Mouse (Mus musculus) embryonic facial prominence, embryonic 15.5 days (tissue): Measurements from ENCODE around the gene Traf2. TPM values are rescaled to one million over a fixed set of nuclear protein-coding genes. Genes with fewer than 3 reads are reported as not detected.
"Not testable (repeated sequence)": the region's sequence is repeated elsewhere in the genome, so short reads cannot be mapped to it uniquely, and the experiment has no call there.

ENCODE experiments used
- ATAC-seq: fragments of 200-750 bp; cut with Nextera tagmentation; 2 replicates; pipeline ENCODE4 v1.8.0; 2017; ENCODE audit warnings: low read depth, moderate TSS enrichment; ENCODE audit not compliant: insufficient number of reproducible peaks, low FRiP score, low TSS enrichment
- H3K27ac ChIP-seq: fragments of 300-500 bp; sonication (generic); replicated peaks from 2 replicates; pipeline ENCODE4 v1.5.1; 2015; ENCODE audit warnings: mild to moderate bottlenecking, inconsistent platforms
- H3K27me3 ChIP-seq: fragments of 300-500 bp; sonication (generic); 2 replicates; pipeline ENCODE4 v1.6.1; 2015; ENCODE audit warnings: inconsistent platforms
- H3K36me3 ChIP-seq: fragments of 300-500 bp; sonication (generic); 2 replicates; pipeline ENCODE4 v1.6.1; 2015; ENCODE audit warnings: mild to moderate bottlenecking, inconsistent platforms
- H3K4me1 ChIP-seq: fragments of 300-500 bp; sonication (generic); 2 replicates; pipeline ENCODE4 v1.6.1; 2015; ENCODE audit warnings: inconsistent platforms
- H3K4me2 ChIP-seq: fragments of 300-500 bp; sonication (generic); replicated peaks from 2 replicates; pipeline ENCODE4 v1.6.1; 2015; ENCODE audit warnings: mild to moderate bottlenecking, inconsistent platforms
- H3K4me3 ChIP-seq: fragments of 300-500 bp; sonication (generic); replicated peaks from 2 replicates; pipeline ENCODE4 v1.5.1; 2015; ENCODE audit warnings: mild to moderate bottlenecking, inconsistent platforms
- H3K9ac ChIP-seq: fragments of 300-500 bp; sonication (generic); 2 replicates; pipeline ENCODE4 v1.6.1; 2015; ENCODE audit warnings: inconsistent platforms
- H3K9me3 ChIP-seq: fragments of 300-500 bp; sonication (generic); replicated peaks from 2 replicates; pipeline ENCODE4 v1.6.1; 2016; ENCODE audit warnings: inconsistent platforms
- WGBS: fragments of 180-500 bp; shearing (Covaris S2); methylation state at CpG from one replicate; pipeline ENCODE4 v1.1.7; 2015; 5-methylcytosine and 5-hydroxymethylcytosine counted together
- polyA plus RNA-seq: library from polyadenylated mRNA; unstranded; fragments of >200 nt; fragmentation: Nextera tagmentation; extraction: Ambion mirVana; gene quantifications from 2 replicates; pipeline ENCODE4 v1.2.1, GENCODE M21; 2015

The Traf2 gene
- polyA plus RNA-seq, 1 experiment from 2014 or later, result 36.2 TPM

- Histone ChIP-seq H3K27me3 (no peaks in the 10 kb centered on the region), H3K27ac (peak overlapping the region; percentile 84), H3K4me1 (peaks cover 21% of the 10 kb centered on the region), H3K36me3 (peaks cover 30% of the 10 kb centered on the region), H3K9ac (peak overlapping the region; percentile 95), H3K9me3 (no peaks in the 10 kb centered on the region), H3K4me3 (peak overlapping the region; percentile 100), H3K4me2 (peak overlapping the region; percentile 93)
- WGBS, result 0% methylated on average over 24 of the region's 24 CpGs
- peak; percentile 15; the same call in 1 of the 2 replicates for ATAC-seq
Observed at GRCm38 (mm10) chr2:25557964-25558360, 11.2 kb upstream of the Traf2 start.

- Histone ChIP-seq H3K36me3 (peaks cover 24% of the 10 kb centered on the region), H3K4me1 (peaks cover 21% of the 10 kb centered on the region), H3K27ac (peak within 1 kb of the TSS; percentile 84), H3K9me3 (no peaks in the 10 kb centered on the region), H3K4me3 (peak within 1 kb of the TSS; percentile 100), H3K4me2 (peak within 1 kb of the TSS; percentile 93), H3K9ac (peak within 1 kb of the TSS; percentile 95), H3K27me3 (no peaks in the 10 kb centered on the region)
- peak; percentile 97 for ATAC-seq
- WGBS, result under 1% methylated on average over 61 of the region's 61 CpGs
Observed at GRCm38 (mm10) chr2:25557221-25557963, 10.7 kb upstream of the Traf2 start, which contains the start of gene Edf1. TSS of gene Edf1 (plus strand) at chr2:25557847.

GRCm38 (mm10) chr2:25556296-25556695, 9.6 kb upstream of the Traf2 start:
- H3K27ac ChIP-seq, result no peak overlapping the region
- peaks cover 13% of the 10 kb centered on the region for H3K36me3 ChIP-seq
- no peak for ATAC-seq
- H3K4me2 ChIP-seq, result no peak overlapping the region
- peaks cover 21% of the 10 kb centered on the region for H3K4me1 ChIP-seq
- 56% methylated on average over 1 of the region's 1 CpGs for WGBS
- H3K27me3 ChIP-seq, result no peaks in the 10 kb centered on the region
- no peaks in the 10 kb centered on the region for H3K9me3 ChIP-seq
- no peak overlapping the region for H3K4me3 ChIP-seq
- no peak overlapping the region for H3K9ac ChIP-seq

GRCm38 (mm10) chr2:25555479-25555878, 8.7 kb upstream of the Traf2 start:
- not testable (repeated sequence) for H3K9me3 ChIP-seq, H3K4me3 ChIP-seq, H3K27ac ChIP-seq, H3K36me3 ChIP-seq, H3K27me3 ChIP-seq, H3K4me2 ChIP-seq, ATAC-seq, H3K9ac ChIP-seq
- H3K4me1 ChIP-seq, result peaks cover 21% of the 10 kb centered on the region
- WGBS, result 42% methylated on average over 2 of the region's 2 CpGs

- not testable (repeated sequence) for H3K27ac ChIP-seq, H3K36me3 ChIP-seq, ATAC-seq, H3K27me3 ChIP-seq, H3K4me3 ChIP-seq, H3K9me3 ChIP-seq, H3K4me1 ChIP-seq, H3K9ac ChIP-seq, H3K4me2 ChIP-seq
- WGBS, result 81% methylated on average over 4 of the region's 4 CpGs
Observed at GRCm38 (mm10) chr2:25553171-25553786, 6.5 kb upstream of the Traf2 start.

GRCm38 (mm10) chr2:25551186-25551585, 4.4 kb upstream of the Traf2 start:
- no peaks in the 10 kb centered on the region for H3K36me3 ChIP-seq
- no peak overlapping the region for H3K9ac ChIP-seq
- no peaks in the 10 kb centered on the region for H3K4me1 ChIP-seq
- ATAC-seq, result no peak
- H3K9me3 ChIP-seq, result no peaks in the 10 kb centered on the region
- no peak overlapping the region for H3K27ac ChIP-seq
- 35% methylated on average over 5 of the region's 5 CpGs for WGBS
- H3K4me2 ChIP-seq, result no peak overlapping the region
- no peak overlapping the region for H3K4me3 ChIP-seq
- H3K27me3 ChIP-seq, result no peaks in the 10 kb centered on the region

- no peak for ATAC-seq
- peaks cover 10% of the 10 kb centered on the region; the same call in 1 of the 2 replicates for H3K4me1 ChIP-seq
- H3K36me3 ChIP-seq, result no peaks in the 10 kb centered on the region
- WGBS, result 67% methylated on average over 9 of the region's 9 CpGs
- H3K9me3 ChIP-seq, result no peaks in the 10 kb centered on the region
- no peak overlapping the region for H3K4me2 ChIP-seq
- H3K4me3 ChIP-seq, result no peak overlapping the region
- H3K27ac ChIP-seq, result no peak overlapping the region
- no peak overlapping the region for H3K9ac ChIP-seq
- H3K27me3 ChIP-seq, result no peaks in the 10 kb centered on the region
Observed at GRCm38 (mm10) chr2:25549021-25549991, 2.6 kb upstream of the Traf2 start.

- ATAC-seq, result peak; percentile 69
- WGBS, result 8% methylated on average over 43 of the region's 43 CpGs
Observed at GRCm38 (mm10) chr2:25545996-25546810, 537 bp downstream of the Traf2 start.

GRCm38 (mm10) chr2:25541644-25542367, 4.9 kb downstream of the Traf2 start:
- peaks cover 17% of the 10 kb centered on the region for H3K36me3 ChIP-seq
- no peak overlapping the region for H3K4me2 ChIP-seq
- no peak for ATAC-seq
- H3K27me3 ChIP-seq, result no peaks in the 10 kb centered on the region
- peaks cover 10% of the 10 kb centered on the region; the same call in 1 of the 2 replicates for H3K4me1 ChIP-seq
- no peak overlapping the region for H3K27ac ChIP-seq
- no peak overlapping the region for H3K9ac ChIP-seq
- no peak overlapping the region for H3K4me3 ChIP-seq
- H3K9me3 ChIP-seq, result no peaks in the 10 kb centered on the region
- 83% methylated on average over 10 of the region's 10 CpGs for WGBS

More at GRCm38 (mm10) chr2:25545996-25546810, 537 bp downstream of the Traf2 start:
- H3K36me3 ChIP-seq, result no peaks in the 10 kb centered on the region
- H3K9me3 ChIP-seq, result no peaks in the 10 kb centered on the region
- H3K9ac ChIP-seq, result peak overlapping the region; percentile 69
- H3K4me1 ChIP-seq, result peaks cover 10% of the 10 kb centered on the region; the same call in 1 of the 2 replicates
- no peaks in the 10 kb centered on the region for H3K27me3 ChIP-seq
- peak overlapping the region; percentile 75 for H3K4me3 ChIP-seq
- H3K4me2 ChIP-seq, result peak overlapping the region; percentile 57
- H3K27ac ChIP-seq, result peak overlapping the region; percentile 68

- no peaks in the 10 kb centered on the region for H3K9me3 ChIP-seq
- H3K27me3 ChIP-seq, result no peaks in the 10 kb centered on the region
- H3K36me3 ChIP-seq, result peaks cover 30% of the 10 kb centered on the region
- no peak overlapping the region for H3K4me3 ChIP-seq
- no peak overlapping the region for H3K4me2 ChIP-seq
- 0 out of 2 replicates have a peak, but pooled peaks cover 4% of the 10 kb centered on the region for H3K4me1 ChIP-seq
- H3K9ac ChIP-seq, result no peak overlapping the region
- H3K27ac ChIP-seq, result no peak overlapping the region
- no peak for ATAC-seq
- 96% methylated on average over 4 of the region's 4 CpGs for WGBS
Observed at GRCm38 (mm10) chr2:25540541-25540948, 6.2 kb downstream of the Traf2 start.
